Mouse (Mus musculus) heart, adult 2 months (tissue): ENCODE data around the gene Bcl3.

ENCODE experiments used
- CTCF ChIP-seq: fragments of 200-600 bp; IDR thresholded peaks from 2 replicates; pipeline ENCODE4 v1.8.1; 2022; ENCODE audit warnings: antibody characterized with exemption, mild to moderate bottlenecking, moderate library complexity
- POLR2A ChIP-seq: fragments of 200-500 bp; IDR thresholded peaks from 2 replicates; pipeline ENCODE4 v1.6.1; 2011; ENCODE audit warnings: mild to moderate bottlenecking, low read depth, low read length, control low read depth; ENCODE audit not compliant: insufficient read depth

- peak; percentile 69 for TF ChIP-seq CTCF
- TF ChIP-seq POLR2A, result no peak
Measured at GRCm38 (mm10) chr7:19784764-19785535, 37.6 kb downstream of the Bcl3 start.
